Mouse (Mus musculus): Measurements from ENCODE around the gene Igsf3. TPM values are rescaled to one million over a fixed set of nuclear protein-coding genes. Genes with fewer than 3 reads are reported as not detected.

The Igsf3 gene
- total and polyA plus RNA-seq, 3 experiments = not detected

DNA sequence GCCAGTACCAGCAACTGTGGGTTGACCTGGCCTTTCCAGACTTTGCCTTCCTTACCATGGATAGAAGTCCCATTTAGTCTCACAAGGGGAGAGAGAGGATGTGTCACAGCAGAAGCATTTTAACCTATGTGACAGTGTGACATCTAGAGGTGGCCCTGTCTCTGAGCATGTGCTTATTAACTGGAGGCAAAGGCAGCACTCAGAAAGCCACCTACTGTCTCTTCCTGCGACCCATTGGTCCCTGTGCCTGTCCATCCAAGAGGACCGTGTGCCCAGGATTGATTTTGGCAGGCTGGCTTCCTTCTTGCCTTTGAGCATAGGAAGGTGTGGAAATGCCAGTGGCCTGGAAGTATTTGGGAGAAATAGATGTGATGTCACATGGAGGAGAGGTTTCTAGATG, 22.0 kb downstream of the Igsf3 start:
- Histone ChIP-seq H3K27ac (ENCODE audit: control insufficient read depth, low read depth, low read length) (no peak overlapping the region), H3K36me3 (ENCODE audit: control insufficient read depth in 1 of 2, insufficient read depth in 2 of 2, low read length in 2 of 2) (no peaks in the 10 kb centered on the region), H3K4me3 (ENCODE audit: control insufficient read depth in 1 of 2, insufficient read depth in 1 of 2, low read depth in 2 of 2, low read length in 2 of 2) (no peak overlapping the region), H3K27me3 (ENCODE audit: control insufficient read depth in 1 of 2, insufficient read depth in 2 of 2, low read length in 2 of 2) (no peaks in the 10 kb centered on the region), H3K9ac (ENCODE audit: control insufficient read depth, low read depth, low read length, poor library complexity, severe bottlenecking) (no peak overlapping the region), H3K9me3 (replicated peaks; ENCODE audit: insufficient read depth, low read length) (no peaks in the 10 kb centered on the region), H3K4me1 (ENCODE audit: control insufficient read depth in 1 of 2, insufficient read depth in 2 of 2, low read length in 2 of 2) (no peaks in the 10 kb centered on the region), H3K79me2 (ENCODE audit: control insufficient read depth, insufficient read depth, low read length, poor library complexity) (no peaks in the 10 kb centered on the region)
- DNase-seq (ENCODE audit: low read depth, low spot score) = no peak
- TF ChIP-seq POLR2AphosphoS2 (IDR thresholded peaks at IDR 0.05; ENCODE audit: low read length) = no peak
- no peak for TF ChIP-seq ZC3H11A (IDR thresholded peaks at IDR 0.05; ENCODE audit: low read depth, low read length)
- TF ChIP-seq MAX (IDR thresholded peaks at IDR 0.05; ENCODE audit: low read length) = no peak
- TF ChIP-seq MAZ (IDR thresholded peaks at IDR 0.05; ENCODE audit: low read depth, low read length) = no peak
- TF ChIP-seq GATA1 (IDR thresholded peaks at IDR 0.05; ENCODE audit: low read depth, low read length) = no peak
- no peak for TF ChIP-seq NRF1 (IDR thresholded peaks at IDR 0.05; ENCODE audit: insufficient read depth, low read depth, low read length, poor library complexity, severe bottlenecking)
- TF ChIP-seq MXI1 (IDR thresholded peaks at IDR 0.05; ENCODE audit: low read depth, low read length) = no peak
- TF ChIP-seq CTCF (IDR thresholded peaks at IDR 0.05 in 2 of 3, conservative IDR thresholded peaks at IDR 0.05 in 1 of 3; ENCODE audit: control insufficient read depth in 1 of 3, insufficient read depth in 1 of 3, low read depth in 2 of 3, low read length in 3 of 3, poor library complexity in 1 of 3, severe bottlenecking in 1 of 3) = no peak
- TF ChIP-seq ZNF384 (IDR thresholded peaks at IDR 0.05; ENCODE audit: low read depth, low read length) = no peak
- TF ChIP-seq MEF2A (IDR thresholded peaks at IDR 0.05; ENCODE audit: extremely low read depth, insufficient replicate concordance, low read depth, low read length, poor library complexity, severe bottlenecking) = no peak
- TF ChIP-seq CHD2 (IDR thresholded peaks at IDR 0.05; ENCODE audit: low read length) = no peak
- TF ChIP-seq RCOR1 (IDR thresholded peaks at IDR 0.05; ENCODE audit: low read depth, low read length) = no peak
- TF ChIP-seq POLR2AphosphoS5 (IDR thresholded peaks at IDR 0.05; ENCODE audit: borderline replicate concordance, low read depth, low read length) = no peak
- TF ChIP-seq E2F4 (IDR thresholded peaks at IDR 0.05; ENCODE audit: borderline replicate concordance, low read depth, low read length) = no peak
- TF ChIP-seq TCF12 (IDR thresholded peaks at IDR 0.05; ENCODE audit: low read depth, low read length) = no peak
- TF ChIP-seq ZMIZ1 (IDR thresholded peaks at IDR 0.05; ENCODE audit: low read depth, low read length) = no peak
- TF ChIP-seq HCFC1 (IDR thresholded peaks at IDR 0.05; ENCODE audit: low read depth, low read length) = no peak
- TF ChIP-seq GABPA (IDR thresholded peaks at IDR 0.05; ENCODE audit: low read depth, low read length) = no peak

DNA sequence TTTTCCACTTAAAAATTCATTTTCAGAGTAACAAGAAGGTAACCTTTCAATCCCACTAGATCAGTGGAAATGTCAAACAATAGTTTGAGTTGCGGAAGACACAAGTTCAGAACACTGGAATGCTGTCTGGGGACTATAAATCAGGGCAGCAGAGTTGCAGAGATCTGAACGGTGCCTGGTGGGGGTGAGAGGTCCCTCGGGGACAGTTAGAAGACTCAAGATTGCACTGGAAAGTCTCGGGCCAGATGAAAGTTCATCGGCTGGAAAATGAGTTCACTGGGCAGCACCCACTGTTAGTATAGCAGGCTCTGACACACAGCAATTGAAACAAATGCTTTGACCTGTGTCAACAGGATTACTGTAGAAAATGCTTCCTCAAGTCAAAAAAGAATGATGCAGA, 24.6 kb downstream of the Igsf3 start:
- DNase-seq (ENCODE audit: low read depth, low spot score) = no peak
- Histone ChIP-seq H3K27me3 (ENCODE audit: control insufficient read depth in 1 of 2, insufficient read depth in 2 of 2, low read length in 2 of 2) (no peaks in the 10 kb centered on the region), H3K79me2 (ENCODE audit: control insufficient read depth, insufficient read depth, low read length, poor library complexity) (no peaks in the 10 kb centered on the region), H3K27ac (ENCODE audit: control insufficient read depth, low read depth, low read length) (no peak overlapping the region), H3K9ac (ENCODE audit: control insufficient read depth, low read depth, low read length, poor library complexity, severe bottlenecking) (no peak overlapping the region), H3K4me1 (ENCODE audit: control insufficient read depth in 1 of 2, insufficient read depth in 2 of 2, low read length in 2 of 2) (no peaks in the 10 kb centered on the region), H3K9me3 (replicated peaks; ENCODE audit: insufficient read depth, low read length) (no peaks in the 10 kb centered on the region), H3K36me3 (ENCODE audit: control insufficient read depth in 1 of 2, insufficient read depth in 2 of 2, low read length in 2 of 2) (no peaks in the 10 kb centered on the region), H3K4me3 (ENCODE audit: control insufficient read depth in 1 of 2, insufficient read depth in 1 of 2, low read depth in 2 of 2, low read length in 2 of 2) (no peak overlapping the region)
- TF ChIP-seq MYC (IDR thresholded peaks at IDR 0.05; ENCODE audit: low read depth, low read length) (no peak), POLR2A (IDR thresholded peaks at IDR 0.05; ENCODE audit: control insufficient read depth in 1 of 2, insufficient read depth in 1 of 2, low read depth in 1 of 2, low read length in 2 of 2, poor library complexity in 1 of 2) (no peak), NELFE (IDR thresholded peaks at IDR 0.05; ENCODE audit: low read depth, low read length) (no peak), MAX (IDR thresholded peaks at IDR 0.05; ENCODE audit: low read length) (no peak), TBP (IDR thresholded peaks at IDR 0.05; ENCODE audit: low read depth, low read length) (no peak), POLR2AphosphoS2 (IDR thresholded peaks at IDR 0.05; ENCODE audit: low read length) (no peak), SIN3A (IDR thresholded peaks at IDR 0.05; ENCODE audit: low read length) (no peak), USF2 (IDR thresholded peaks at IDR 0.05; ENCODE audit: borderline replicate concordance in 1 of 2, insufficient read depth in 1 of 2, low read depth in 1 of 2, low read length in 2 of 2) (no peak), MYB (IDR thresholded peaks at IDR 0.05; ENCODE audit: low read depth, low read length) (no peak), MXI1 (IDR thresholded peaks at IDR 0.05; ENCODE audit: low read depth, low read length) (no peak), UBTF (IDR thresholded peaks at IDR 0.05; ENCODE audit: borderline replicate concordance, insufficient read depth, low read depth, low read length) (no peak), ZNF384 (IDR thresholded peaks at IDR 0.05; ENCODE audit: low read depth, low read length) (no peak), CHD1 (IDR thresholded peaks at IDR 0.05; ENCODE audit: low read depth, low read length) (no peak), MAZ (IDR thresholded peaks at IDR 0.05; ENCODE audit: low read depth, low read length) (no peak), ZKSCAN1 (IDR thresholded peaks at IDR 0.05; ENCODE audit: low read depth, low read length) (no peak), GATA1 (IDR thresholded peaks at IDR 0.05; ENCODE audit: low read depth, low read length) (no peak), GABPA (IDR thresholded peaks at IDR 0.05; ENCODE audit: low read depth, low read length) (no peak), MAFK (IDR thresholded peaks at IDR 0.05; ENCODE audit: borderline replicate concordance, low read depth, low read length) (no peak), NRF1 (IDR thresholded peaks at IDR 0.05; ENCODE audit: insufficient read depth, low read depth, low read length, poor library complexity, severe bottlenecking) (no peak), ZMIZ1 (IDR thresholded peaks at IDR 0.05; ENCODE audit: low read depth, low read length) (no peak)
